Mouse (Mus musculus) c-Kit-negative CD71-positive TER-119-positive erythroid progenitor cells, embryonic 14.5 days (primary cell): ENCODE measurements around the gene Ube2l6.

Experiments used
- DNase-seq: peaks from one replicate; pipeline ENCODE4 v3.0.0-alpha.2; 2013; ENCODE audit warnings: low read depth, low spot score

Gene Ube2l6

DNA sequence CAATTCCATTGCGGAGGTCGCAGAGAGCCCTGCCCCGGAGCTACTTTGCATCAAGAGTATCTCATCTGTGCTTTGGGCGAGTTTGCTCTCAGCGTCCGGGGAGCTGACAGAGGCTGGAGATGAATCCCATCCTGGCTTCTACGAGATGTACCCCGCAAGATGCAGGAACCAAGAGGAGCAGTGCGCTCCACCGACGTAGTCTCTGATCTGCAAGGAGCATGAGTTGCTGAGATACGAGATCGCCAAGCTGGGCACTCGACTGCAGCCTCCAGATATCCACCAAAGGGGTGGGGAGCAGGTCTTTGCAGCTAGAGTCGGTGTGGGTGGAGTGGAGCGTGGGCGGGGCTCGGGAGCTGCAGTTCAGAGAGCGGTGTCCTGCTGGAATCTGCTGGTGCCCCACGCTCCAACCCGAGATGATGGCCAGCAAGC is at the start of gene Ube2l6:
Gene Ube2l6 (plus strand): TSS at position 336 of the 429 bp plus-strand sequence.
- peak; percentile 90 for DNase-seq

DNA sequence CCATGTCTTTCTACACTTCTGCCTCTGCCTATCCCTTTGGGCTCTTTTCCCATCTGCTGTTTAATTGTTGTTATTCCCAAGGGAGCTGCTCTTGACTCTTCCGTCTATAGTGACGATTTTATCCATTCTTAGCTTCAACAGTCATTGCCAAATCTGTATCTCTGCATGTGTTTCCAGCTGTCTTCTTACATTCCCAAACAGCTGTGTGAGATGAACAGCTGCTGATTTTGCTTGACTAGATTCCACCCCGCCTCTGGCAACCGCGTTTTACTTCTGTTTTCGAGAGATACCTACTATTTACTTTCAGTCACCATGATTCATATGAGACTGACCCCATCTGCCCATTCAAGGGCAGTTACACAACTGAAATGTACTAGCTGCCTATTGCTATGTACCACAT is 48.5 kb upstream of the Ube2l6 start:
- no peak for DNase-seq

GRCm38 (mm10) chr2:84756245-84756644 is 42.4 kb upstream of the Ube2l6 start:
- DNase-seq: no peak

DNA sequence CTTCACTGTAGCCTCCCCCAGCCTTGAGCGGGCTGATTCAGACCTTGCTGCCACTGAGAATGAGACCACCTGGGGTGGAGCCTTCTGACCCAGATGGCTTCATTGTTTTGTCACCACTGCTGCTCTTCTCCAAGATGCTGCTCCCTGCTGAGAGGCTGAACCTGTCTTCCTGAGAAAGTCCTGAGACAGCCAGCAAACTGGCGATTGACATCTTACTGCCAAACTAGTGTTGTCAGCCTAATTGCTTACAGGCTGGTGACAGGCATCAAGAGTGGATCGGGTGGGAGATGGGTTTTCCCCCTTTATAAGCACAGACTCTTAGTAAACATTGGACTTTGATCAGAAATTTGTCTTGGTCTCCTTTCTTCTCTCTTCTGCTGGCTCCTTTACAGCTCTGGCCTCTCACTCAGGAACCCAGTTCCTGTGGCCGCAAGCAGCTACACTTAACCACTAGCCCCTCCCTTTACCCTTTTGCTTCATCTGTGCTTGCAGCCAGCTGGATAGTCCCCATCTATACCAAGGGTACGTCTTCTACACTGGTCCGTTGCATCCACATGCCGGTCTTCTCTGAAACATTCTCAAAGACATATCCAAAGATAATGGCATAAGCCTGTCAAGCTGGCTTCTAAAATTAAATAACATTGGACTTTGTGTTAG is 41.5 kb upstream of the Ube2l6 start:
- DNase-seq: no peak

- DNase-seq: peak; percentile 59
Measured at GRCm38 (mm10) chr2:84758542-84759127, 40.0 kb upstream of the Ube2l6 start.

DNA sequence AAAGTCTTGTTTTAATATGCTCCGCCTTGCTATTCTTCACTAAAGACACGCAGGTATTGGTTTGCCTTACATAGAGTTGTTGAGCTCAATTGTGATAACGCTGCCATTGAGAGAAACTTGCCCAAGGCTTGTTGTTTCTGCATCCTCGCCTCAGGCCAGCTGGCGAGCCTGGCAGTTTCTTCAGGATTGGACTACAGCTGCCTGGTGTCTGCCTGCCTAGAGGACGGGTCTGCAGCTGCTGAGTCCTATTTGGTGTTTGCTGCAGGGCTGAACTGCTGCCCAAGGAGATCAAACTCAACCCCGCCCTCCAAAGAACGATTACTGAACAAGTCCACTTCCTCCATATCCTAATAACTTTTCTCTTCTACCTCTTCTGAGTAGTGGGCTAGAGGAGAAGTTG is 37.9 kb upstream of the Ube2l6 start:
- no peak for DNase-seq

GRCm38 (mm10) chr2:84761309-84761708 is 37.3 kb upstream of the Ube2l6 start:
- no peak for DNase-seq

GRCm38 (mm10) chr2:84761840-84762239 is 36.8 kb upstream of the Ube2l6 start:
- DNase-seq: no peak

GRCm38 (mm10) chr2:84762295-84762694 is 36.3 kb upstream of the Ube2l6 start:
- DNase-seq: no peak

GRCm38 (mm10) chr2:84762818-84763217 is 35.8 kb upstream of the Ube2l6 start:
- DNase-seq: no peak

DNA sequence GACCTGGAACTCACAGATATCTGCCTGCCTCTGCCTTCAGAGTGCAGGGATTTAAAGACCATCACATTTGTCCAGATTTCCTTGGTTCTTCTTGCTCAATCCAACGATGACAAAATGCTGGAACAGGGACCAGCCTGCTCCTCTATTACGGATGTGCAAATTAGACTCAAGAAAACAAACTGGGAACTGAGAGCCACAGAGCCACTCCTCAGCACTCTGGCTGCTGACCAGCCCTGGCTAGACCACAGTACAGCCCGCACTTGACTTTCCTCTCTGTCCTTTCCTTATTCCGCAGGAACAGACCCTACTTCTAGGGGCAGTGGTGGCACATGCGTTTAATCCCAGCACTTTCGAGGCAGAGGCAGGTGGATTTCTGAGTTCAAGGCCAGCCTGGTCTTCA is 28.1 kb upstream of the Ube2l6 start:
- DNase-seq: no peak

DNA sequence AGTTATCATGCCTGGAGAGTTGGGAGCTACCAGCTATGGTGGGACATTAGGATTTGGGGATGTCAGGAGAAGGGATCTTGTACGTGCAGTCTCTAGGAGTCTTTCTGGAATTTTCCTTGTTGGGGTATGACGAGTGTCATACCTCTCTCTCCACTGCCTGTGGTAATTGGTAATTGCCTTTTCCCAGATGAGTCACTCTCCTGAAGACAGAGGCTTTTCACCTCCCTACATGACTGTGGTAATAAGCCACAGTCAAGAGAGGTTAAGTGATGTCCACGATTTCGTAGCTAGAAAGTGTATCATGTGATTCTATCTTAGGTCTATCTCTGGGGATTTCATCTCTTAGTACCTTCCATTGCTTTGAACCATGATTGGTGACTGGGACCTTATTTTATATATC is 26.2 kb upstream of the Ube2l6 start:
- no peak for DNase-seq

DNA sequence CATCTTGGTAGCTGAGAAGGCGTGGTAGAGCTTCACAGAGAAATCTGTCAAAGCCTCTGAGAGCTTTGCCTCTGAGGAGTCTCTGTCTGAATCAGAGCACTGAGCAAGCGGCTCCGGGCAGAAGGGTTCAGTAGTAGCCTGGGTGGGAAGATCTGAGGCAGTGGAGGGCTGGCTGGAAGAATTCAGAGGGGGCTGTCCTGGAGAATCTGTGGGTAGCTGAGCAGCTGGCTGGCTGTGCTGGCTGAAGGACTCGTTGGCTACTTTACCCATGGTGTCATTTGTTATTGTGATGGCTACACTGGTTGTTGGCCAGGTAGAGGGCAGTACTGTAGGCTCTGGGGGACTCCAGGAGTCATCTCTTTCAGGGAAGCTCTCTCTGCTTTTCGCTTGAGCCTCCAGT is 25.4 kb upstream of the Ube2l6 start:
- DNase-seq: no peak

GRCm38 (mm10) chr2:84774751-84775150 is 23.9 kb upstream of the Ube2l6 start:
- DNase-seq: no peak

- no peak for DNase-seq
Measured at GRCm38 (mm10) chr2:84775241-84775640, 23.4 kb upstream of the Ube2l6 start, which contains the start of gene Serping1. Serping1 (minus strand) TSS chr2:84775444.

DNA sequence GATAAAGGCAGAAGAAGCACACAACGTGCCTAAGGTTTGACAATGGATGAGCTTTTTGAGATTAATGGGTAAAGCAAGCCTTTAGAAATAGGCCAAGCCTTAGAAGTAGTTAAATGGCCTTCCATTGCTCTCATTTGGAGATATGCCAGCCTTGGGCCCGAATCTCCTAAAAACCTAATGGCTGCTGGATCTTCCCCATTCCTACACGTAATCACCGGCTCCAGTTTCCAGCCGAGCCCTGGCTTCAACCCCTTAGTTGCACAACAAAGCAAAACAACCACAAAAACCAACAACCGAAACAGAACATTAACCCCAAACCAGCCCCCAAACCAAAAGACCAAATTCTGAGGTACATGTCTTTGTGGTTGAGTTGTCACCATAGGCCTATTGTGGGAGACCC is 23.0 kb upstream of the Ube2l6 start:
- DNase-seq: no peak

DNA sequence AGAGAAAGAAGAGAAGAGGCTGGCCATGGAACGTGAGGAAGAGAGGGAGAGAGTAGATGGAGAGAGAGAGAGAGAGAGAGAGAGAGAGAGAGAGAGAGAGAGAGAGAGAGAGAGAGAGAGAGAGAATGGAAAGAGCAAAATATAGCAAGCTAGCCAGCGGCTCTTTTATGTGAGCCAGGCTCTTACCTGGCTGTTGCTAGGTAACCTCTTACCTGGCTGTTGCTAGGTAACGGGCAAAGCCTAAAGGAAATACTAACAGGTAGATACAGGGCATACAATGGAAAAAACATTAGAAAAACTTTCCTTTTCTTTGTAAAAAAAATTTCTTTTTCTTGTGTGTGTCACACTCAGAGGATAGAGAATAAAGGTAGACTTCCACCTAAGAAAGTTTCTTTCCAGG is 20.9 kb upstream of the Ube2l6 start:
- DNase-seq: no peak

GRCm38 (mm10) chr2:84779210-84779609 is 19.4 kb upstream of the Ube2l6 start:
- DNase-seq: no peak

- DNase-seq: no peak
Measured at GRCm38 (mm10) chr2:84783315-84783714, 15.3 kb upstream of the Ube2l6 start.

DNA sequence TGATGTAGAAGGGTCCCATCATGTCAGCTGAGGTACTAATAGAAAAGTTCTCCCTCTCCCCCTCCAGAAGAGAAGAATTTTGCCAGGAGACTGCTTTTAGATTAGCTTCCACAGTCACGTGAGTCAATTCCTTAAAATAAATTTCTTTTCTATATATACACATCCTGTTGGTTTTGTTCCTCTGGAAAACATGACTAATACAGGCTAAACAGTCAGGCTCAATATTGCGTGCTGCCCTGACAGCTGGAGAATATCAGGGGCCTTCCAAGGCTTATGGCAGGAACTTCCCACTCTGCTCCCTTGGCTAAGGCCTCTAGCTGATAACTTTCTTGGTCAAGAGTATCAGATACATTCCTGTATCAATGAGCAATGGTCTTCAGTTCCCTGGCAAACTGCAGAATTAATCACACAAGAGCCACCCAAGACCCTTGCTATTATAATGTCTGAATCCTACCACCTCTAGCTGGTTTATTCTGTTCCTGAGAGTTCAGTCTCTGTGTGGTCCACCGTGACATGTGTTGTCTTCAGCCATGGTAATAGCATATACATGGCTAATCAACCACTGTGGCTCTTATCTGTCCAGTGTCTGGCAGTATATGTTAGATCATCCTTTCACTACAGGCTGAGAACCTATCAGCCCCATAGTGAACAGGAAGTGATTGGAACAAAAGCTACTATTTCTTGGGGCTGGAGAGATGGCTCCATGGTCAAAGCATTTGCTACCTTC is 14.6 kb upstream of the Ube2l6 start:
- DNase-seq: no peak

DNA sequence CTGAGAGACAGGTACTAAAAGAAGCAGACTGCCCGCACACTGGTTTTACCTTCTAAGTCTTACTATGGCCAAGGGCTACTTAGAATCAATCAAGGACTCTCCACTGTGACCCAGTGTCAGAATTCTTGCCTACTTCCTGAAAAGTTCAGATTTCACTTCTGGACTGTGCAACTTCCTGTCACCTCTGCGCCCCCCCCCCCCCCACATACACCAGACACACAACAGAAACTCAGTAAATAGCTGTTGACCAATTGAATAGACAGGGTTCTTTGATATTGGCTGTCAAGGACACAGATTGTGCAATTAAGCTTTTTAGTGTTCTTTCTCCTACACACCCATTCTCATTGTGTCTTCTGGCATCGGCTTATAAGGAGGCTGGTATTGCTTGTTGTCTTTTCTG is 10.3 kb upstream of the Ube2l6 start:
- no peak for DNase-seq

GRCm38 (mm10) chr2:84790418-84790817 is 8.2 kb upstream of the Ube2l6 start:
- DNase-seq: no peak

- no peak for DNase-seq
Measured at GRCm38 (mm10) chr2:84792516-84792915, 6.1 kb upstream of the Ube2l6 start.
